Mouse (Mus musculus): ENCODE data around the gene Ptprn2.

DNA sequence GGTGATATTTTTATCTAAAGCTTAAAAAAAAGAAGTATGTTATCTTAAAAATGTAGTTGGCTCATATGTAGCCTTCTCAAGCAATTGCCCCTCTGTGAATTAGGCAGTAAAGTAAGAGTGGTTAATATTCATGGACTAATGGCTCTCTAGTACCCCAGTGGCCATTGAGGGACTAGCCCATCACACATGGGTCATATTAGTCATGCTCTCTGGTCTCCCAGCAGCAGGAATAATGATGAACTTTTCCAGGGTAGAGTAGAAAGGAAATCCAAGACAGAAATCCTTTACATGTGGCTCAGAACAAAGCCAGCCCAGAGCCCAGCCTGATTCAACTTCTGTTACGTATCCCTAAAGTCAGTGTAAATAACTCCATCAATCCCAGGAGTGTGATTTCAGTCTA lies 779.7 kb downstream of the Ptprn2 start:
- no peak for TF ChIP-seq GATA2 (IDR thresholded peaks at IDR 0.05; ENCODE audit: borderline replicate concordance, low read depth, low read length)
- no peak for TF ChIP-seq CTCF (IDR thresholded peaks at IDR 0.05; ENCODE audit: low read depth, low read length)
- no peak for TF ChIP-seq POLR2AphosphoS5 (IDR thresholded peaks at IDR 0.05; ENCODE audit: insufficient replicate concordance, low read depth, low read length)
- no peak for TF ChIP-seq TAL1 (conservative IDR thresholded peaks at IDR 0.05; ENCODE audit: low read depth, low read length)
- no peak for TF ChIP-seq GATA1 (IDR thresholded peaks at IDR 0.05; ENCODE audit: borderline replicate concordance, low read length)
